ENCODE assay signal across 24 mouse cellular contexts in the genomic region with DNA sequence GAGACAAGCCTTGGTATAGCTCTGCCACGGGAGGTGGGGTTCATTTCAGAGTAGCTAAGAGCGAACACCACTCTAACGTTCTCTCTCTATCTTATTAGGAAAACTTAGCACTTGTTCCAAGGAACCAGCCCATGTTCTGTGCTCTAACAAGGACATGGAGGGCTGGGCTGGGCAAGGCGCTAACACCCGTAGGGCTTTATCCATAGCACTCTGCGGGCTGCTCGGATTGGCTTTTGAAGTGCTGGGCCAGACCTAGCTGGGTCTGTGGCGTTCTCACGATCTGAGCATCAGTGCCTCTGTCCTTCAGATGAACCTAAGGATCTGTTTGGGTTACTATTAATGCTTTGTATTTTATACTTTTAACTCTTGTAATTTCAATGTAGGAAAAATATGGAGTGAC.
"Had no signal": no experiment of that assay in that cellular context is flagged by ENCODE, and none has a peak within 500 bp of the region (broad histone marks: within the 10 kb centered on the region; RNA-seq: fewer than 3 reads in every experiment).

No protein-coding gene starts in this region.

- H3K9ac ChIP-seq: heart, embryonic 12.5 days; hindbrain, embryonic 12.5 days; hindbrain, embryonic 14.5 days; intestine, embryonic 15.5 days; limb, embryonic 12.5 days; liver, embryonic 13.5 days; liver, embryonic 15.5 days had no signal

- H3K9me3 ChIP-seq: heart, embryonic 10.5 days; heart, embryonic 12.5 days; hindbrain, embryonic 10.5 days; hindbrain, embryonic 12.5 days; intestine, embryonic 15.5 days; limb, embryonic 10.5 days; limb, embryonic 12.5 days; liver, embryonic 13.5 days; liver, embryonic 15.5 days had no signal

- H3K4me1 ChIP-seq: hindbrain, embryonic 10.5 days; limb, embryonic 10.5 days; limb, embryonic 12.5 days; liver, embryonic 15.5 days had no signal

- H3K4me3 ChIP-seq: heart, adult 2 months; heart, embryonic 10.5 days; heart, embryonic 12.5 days; hindbrain, embryonic 10.5 days; hindbrain, embryonic 12.5 days; intestine, embryonic 15.5 days; layer of hippocampus, adult 2 months; left cerebral cortex, adult 2 months; limb, embryonic 10.5 days; limb, embryonic 12.5 days; liver, embryonic 13.5 days; liver, embryonic 15.5 days had no signal

- H3K27me3 ChIP-seq: heart, embryonic 12.5 days; hindbrain, embryonic 12.5 days; intestine, embryonic 15.5 days; limb, embryonic 12.5 days; liver, embryonic 13.5 days; liver, embryonic 15.5 days had no signal

- H3K4me2 ChIP-seq: heart, embryonic 12.5 days; hindbrain, embryonic 12.5 days; hindbrain, embryonic 14.5 days; intestine, embryonic 15.5 days; limb, embryonic 12.5 days; liver, embryonic 11.5 days; liver, embryonic 13.5 days; liver, embryonic 15.5 days had no signal

- DNase-seq: gastrocnemius, postnatal 25 days; heart, adult 2 months; heart, postnatal 4 days; kidney, adult 18-20 months; kidney, adult 8-10 months; kidney, postnatal 10 days; kidney, postnatal 25 days; kidney, postnatal 4 days; liver; liver, embryonic 13.5 days had no signal

- H3K27ac ChIP-seq: heart, adult 2 months; heart, embryonic 10.5 days; hindbrain, embryonic 10.5 days; hindbrain, embryonic 12.5 days; hindbrain, embryonic 14.5 days; intestine, embryonic 15.5 days; layer of hippocampus, adult 2 months; left cerebral cortex, adult 2 months; limb, embryonic 10.5 days; limb, embryonic 12.5 days; liver, embryonic 13.5 days; liver, embryonic 15.5 days had no signal

- ATAC-seq: hindbrain, embryonic 16.5 days; inflammation-experienced regulatory T-cells, adult 6 months; intestine, embryonic 15.5 days had no signal
